Mouse (Mus musculus) thymus, postnatal 25 days (tissue): ENCODE data around the gene Gm10959.

Experiments
- DNase-seq: peaks from one replicate; pipeline ENCODE4 v3.0.0; 2022

Gm10959 gene

GRCm38 (mm10) chr3:122888371-122888819 lies 30.8 kb downstream of the Gm10959 start:
- no peak for DNase-seq

- DNase-seq = no peak
Measured at GRCm38 (mm10) chr3:122887505-122888301, 31.5 kb downstream of the Gm10959 start.

GRCm38 (mm10) chr3:122878705-122879315 lies 40.4 kb downstream of the Gm10959 start:
- DNase-seq = no peak

GRCm38 (mm10) chr3:122877543-122877942 lies 41.6 kb downstream of the Gm10959 start:
- no peak for DNase-seq

GRCm38 (mm10) chr3:122876870-122877269 lies 42.3 kb downstream of the Gm10959 start:
- no peak for DNase-seq

- no peak for DNase-seq
Measured at GRCm38 (mm10) chr3:122871596-122871995, 47.6 kb downstream of the Gm10959 start.

- DNase-seq = no peak
Measured at GRCm38 (mm10) chr3:122868270-122868669, 50.9 kb downstream of the Gm10959 start.

GRCm38 (mm10) chr3:122865092-122865491 lies 54.1 kb downstream of the Gm10959 start:
- DNase-seq = no peak
